Mouse (Mus musculus) forelimb bud, embryonic 11.5 days (tissue): ENCODE results near the gene Dnaaf1.

Source experiments
- DNase-seq: peaks from one replicate; pipeline ENCODE4 v3.0.0-alpha.2; 2012; ENCODE audit warnings: low read depth, low spot score

The Dnaaf1 gene

DNA sequence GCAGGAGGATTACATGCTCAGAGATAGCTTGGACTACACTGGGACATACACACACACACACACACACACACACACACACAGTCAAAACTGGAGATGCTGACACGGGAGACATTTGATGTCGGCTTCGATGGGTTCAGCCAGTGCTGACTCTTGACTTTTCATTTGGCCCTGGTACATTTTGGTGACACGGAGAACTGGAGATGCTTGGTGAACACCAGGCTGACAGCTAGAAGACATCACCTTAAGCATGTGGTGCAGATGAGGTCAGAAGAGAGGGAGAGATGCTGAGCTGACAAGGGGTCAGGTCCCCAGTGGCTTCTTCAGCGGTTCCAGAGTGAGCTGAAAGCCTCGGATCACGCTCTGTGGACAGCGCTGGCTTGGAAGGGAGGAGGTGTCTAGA, 48.0 kb downstream of the Dnaaf1 start:
- no peak for DNase-seq

DNA sequence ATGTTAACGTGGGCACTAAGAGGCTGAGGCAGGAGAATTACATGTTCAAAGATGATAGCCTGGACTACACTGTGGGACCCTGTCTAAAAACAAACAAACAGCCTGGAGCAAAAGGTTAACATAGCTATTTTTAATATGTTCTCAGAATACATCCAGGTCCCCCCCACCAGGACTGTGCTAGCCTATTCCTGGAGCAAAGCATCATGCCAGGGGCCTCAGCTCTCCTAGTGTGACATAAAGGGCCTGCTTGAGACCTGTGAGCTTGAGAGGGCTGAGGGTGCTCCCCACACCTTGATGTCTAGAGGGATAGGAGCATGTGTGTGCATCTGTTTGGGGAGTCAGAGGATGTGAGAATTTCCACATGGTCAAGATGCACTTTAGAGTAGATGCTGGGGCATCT, 48.7 kb downstream of the Dnaaf1 start:
- no peak for DNase-seq

DNA sequence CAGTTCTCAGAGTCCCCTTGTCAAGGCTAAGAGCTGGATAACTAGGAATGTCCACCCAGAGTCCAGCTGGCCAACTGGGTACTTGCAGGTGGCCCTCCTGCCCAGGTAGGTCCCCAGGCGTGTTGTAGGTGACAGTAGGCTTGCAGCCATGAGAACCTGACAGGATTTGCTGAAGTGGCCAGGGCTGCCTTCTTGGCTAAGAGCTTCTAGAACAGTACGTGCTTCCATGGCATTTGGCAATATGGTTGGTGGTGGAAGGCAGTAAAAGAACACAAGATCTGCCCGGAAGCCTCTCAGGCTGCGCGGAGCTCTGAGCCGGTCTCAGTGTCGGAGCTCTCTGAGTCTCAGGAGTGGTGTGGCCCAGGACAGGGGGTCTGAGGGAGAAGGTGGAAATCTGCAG, 49.9 kb downstream of the Dnaaf1 start:
- DNase-seq, result no peak

DNA sequence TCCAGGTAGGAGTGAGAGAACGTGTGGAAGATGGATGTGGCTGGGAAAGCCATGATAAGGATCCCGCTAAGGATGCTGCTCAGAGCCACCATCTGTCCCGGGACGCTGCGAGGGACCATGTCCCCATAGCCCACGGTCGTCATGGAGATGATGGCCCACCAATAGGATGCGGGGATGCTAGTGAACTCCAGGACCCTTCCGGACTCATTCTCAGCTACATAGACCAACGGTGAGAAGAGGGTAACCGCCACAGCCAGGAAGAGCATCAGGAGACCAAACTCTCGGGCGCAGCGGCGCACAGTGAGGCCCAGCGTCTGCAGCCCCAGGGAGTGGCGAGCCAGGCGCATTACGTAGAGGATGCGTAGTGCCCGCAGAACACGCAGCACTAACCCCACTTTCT, 50.8 kb downstream of the Dnaaf1 start:
- no peak for DNase-seq

DNA sequence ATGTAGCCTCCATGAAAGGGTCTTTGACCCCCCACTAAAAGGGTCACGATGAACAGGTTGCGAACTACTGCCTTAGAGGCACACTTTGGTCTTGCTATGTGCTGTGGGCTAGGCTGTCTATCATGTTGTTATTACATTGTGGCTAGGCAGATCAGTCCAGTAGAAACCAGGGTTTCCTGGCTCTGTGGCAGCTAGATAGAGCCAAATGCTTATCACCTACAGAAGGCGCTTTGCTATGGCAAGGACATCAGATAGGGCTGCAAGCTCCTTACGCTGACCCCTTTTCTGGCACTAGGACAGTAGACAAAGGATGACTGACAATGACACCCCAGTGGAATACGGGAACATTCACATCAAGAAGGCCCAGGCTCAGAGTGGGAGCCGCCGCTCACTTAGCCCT, 52.2 kb downstream of the Dnaaf1 start:
- DNase-seq, result no peak

DNA sequence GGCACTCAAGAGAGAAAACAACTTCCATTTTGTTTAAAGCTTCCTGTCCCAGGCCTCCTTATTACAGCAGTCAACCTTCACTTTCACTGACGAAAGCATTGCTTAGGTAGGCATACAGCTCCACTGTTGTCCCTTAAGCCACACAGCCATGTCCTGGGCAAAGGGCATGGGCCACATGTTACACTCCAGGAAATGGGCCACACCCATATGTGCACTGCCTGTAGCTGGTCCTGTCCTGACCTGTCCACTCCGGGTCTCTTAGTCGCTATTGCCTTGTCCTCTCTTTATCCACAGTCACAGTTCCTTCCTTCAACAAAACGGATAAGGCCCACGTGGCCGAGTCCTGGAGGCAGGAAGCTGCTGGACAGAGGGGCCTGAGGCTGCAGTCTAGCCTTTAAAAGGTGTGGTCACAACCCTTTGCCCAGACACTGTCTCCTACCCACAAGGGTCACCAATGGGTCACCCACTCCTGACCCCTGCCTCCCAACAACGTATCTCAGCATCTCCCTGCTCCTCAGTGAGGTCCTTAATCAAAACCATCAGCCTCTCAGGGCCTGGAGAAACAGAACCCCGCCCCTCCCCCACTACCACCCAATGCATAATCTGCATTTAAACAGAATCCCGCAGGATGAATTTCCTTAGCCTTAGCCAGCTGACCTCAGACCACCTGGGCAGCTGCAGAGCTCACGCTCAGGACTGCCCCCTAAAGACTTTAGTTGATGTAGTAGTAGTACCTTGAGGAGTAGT, 52.8 kb downstream of the Dnaaf1 start:
- DNase-seq, result peak; percentile 35

DNA sequence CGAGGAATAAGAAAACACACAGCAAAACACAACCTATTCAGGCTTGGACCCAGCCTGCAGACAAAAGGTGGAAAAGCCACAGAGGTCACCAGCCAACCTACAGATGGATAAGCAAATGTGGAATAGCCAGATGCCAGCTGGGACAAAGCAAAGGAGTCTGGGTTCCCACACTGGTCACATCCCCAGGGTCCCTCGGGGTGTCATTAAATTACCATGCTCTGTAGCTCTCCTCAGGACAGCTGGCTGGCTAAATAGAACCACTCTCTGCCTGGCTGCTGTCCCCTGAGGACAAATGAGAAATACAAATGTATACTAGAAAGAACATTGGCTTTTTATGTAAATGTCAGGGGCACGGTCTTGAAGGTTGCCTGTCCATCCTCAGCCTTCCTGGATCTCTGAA, 55.8 kb downstream of the Dnaaf1 start:
- DNase-seq, result no peak

DNA sequence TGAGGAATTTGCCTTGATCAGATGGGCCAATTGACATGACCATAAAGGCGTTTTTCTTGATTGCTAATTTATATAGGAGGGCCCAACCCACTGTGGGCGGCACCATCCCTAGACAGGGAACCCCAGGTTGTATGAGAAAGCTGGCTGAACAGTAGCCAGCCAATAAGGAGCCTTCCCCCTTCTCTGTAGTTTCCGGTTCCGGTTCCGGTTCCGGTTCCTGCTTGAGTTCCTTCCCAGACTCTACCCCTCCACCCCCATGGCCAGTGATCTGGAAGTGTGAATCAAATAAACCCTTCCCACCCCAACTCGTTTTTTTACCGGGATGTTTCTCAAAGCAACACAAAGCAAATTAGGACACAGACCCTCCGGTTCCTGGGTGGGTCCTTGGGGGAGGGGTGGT, 57.2 kb downstream of the Dnaaf1 start:
- DNase-seq, result no peak

DNA sequence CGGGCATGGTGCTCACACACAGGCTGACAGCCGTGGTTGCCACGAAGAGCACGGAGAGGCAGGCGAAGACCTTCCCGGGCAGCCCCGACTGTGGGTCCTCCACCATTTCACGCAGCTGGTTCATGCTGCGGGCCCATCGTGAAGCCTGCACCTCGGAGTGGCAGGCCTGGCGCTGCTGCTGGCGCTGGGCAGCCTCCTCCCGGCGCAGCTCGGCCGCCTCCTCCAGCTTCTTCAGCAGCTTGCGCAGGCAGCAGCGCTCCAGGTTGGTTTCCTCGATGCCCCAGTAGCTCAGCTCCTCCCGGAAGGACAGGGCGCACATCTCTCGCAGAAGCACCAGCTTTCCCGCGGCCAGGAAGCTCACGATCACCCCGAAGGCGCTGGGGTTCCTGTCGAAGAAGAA, 57.9 kb downstream of the Dnaaf1 start:
- no peak for DNase-seq

DNA sequence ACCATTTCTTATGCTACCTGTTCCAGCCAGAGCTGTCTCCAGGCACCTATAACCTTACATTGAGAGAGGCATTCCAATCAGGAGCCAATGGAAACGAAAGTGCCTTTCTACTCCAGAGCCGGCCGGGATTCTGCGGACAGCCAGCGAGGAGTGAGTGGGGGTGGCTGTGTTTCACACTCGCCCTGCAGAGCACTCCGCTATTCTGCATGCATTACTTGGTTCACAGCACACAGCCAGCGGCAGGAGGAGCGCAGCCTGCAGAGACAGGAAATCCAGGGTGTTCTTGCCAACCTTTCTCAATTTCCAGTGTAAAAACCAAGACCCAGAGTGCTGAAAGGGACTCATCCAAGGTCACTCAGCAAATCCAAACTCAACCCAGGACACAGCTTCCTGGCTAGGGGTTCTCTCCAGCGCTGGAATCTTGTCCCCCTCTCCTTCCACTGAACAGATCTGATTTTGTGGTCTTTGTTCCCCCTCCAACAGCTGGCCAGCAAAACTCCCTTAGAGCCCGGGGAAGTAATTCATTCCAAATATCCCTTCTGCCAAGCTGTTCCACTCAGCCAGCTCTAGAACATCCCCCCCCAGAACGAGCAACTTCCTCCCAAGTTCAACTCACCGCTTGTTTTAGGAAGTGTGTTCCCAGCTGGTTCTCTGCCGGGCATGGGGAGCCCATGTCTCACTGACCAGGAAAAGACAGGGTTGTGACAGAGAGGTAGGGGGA, 59.7 kb downstream of the Dnaaf1 start:
- DNase-seq, result no peak

DNA sequence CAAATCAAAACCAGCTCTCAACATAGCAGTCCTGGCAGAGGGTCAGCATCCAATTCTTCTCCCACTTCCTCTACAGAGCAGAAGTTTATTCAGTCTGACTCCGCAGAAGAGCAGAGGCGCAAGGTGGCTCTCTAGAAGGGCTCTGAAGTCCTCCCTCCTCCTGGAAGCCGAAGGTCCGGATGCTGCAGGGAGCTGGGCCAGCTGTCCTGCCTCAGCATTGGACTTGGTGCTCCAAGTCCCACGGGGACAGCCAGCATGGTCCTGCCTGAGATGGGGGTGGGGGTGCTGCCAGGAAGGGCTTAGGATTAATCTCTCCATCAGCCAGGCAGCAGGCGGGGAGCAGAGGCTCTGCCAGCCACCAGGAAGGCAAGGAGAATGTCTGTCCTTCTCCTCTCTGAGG, 60.3 kb downstream of the Dnaaf1 start, which contains the start of gene Kcng4:
Gene Kcng4, minus strand, starts transcription at position 303 of the 400 bp plus-strand sequence.
- no peak for DNase-seq

DNA sequence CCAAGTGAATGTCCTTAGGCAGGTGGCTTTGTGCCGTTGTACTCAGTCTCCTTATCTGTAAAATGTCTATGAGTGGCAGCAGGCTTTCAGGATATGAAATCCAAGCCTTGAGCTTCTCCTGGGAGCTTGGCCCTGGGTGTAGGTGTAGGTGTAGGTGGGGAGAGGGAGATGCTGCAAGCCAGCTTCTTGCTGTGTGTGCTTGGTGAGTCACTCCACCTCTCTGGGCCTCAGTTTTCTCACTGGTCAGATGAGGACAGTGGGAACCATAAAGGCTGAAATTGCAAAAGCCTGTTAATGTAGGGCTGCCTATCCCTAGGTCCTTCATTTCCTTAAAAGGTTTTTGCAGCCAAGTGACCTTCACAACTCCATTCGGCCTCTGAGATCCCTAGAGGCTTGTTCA, 60.9 kb downstream of the Dnaaf1 start:
- no peak for DNase-seq

DNA sequence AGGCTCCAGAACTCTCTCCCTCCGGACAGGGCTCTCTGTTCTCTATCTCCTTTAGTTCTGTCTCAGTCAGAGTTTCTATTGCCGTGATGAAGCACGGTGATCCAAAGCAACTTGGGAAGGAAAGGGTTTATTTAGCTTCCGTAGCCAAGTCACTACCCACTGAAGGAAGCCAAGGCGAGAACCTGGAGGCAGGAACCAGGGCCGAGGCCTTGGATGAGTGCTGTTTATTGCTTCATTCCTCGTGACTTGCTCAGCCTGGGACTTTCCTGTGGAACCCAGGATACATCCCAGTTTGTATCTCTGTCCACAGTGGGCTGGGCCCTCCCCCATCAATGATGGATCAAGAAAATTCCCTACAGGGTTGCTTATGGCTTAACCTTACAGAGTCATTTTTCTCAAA, 61.7 kb downstream of the Dnaaf1 start:
- no peak for DNase-seq

DNA sequence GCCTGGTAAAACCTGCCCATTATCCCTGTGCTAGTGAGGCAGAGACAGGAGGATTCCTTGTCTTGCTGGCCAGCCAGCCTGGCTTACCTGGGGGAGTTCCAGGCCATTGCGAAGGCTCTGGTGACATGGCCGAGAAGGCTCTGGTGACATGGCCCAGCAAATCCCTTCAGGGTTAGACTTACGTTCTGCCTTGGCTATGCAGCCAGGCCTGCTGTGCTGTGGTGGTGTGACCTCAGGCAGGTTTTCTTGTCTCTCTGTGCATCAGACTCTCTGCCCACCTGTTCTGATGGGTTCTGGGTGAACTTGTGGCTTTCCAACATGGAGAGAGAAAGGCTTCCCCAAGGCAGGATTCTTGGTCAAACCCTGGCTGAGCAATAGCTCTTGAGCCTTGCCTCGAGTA, 62.3 kb downstream of the Dnaaf1 start:
- DNase-seq, result no peak

DNA sequence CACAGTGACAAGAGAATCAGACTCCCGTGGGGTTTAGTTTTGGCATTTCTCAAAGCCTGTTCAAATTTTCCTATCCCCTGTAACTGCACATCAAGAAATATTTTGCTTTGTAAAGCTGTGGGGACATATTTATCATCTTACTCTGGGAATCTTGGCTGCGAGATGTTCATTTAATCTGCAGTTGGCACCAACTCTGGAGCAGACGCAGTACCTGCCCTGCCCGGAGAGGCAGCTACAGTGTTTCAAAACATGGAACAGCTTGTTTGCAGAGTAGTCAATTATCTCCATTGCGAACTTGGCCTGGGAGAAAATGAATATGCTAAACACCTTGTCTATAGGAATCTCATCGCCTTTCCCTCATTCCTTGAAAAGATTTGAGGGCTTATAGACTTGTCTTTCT, 63.2 kb downstream of the Dnaaf1 start:
- DNase-seq, result no peak

DNA sequence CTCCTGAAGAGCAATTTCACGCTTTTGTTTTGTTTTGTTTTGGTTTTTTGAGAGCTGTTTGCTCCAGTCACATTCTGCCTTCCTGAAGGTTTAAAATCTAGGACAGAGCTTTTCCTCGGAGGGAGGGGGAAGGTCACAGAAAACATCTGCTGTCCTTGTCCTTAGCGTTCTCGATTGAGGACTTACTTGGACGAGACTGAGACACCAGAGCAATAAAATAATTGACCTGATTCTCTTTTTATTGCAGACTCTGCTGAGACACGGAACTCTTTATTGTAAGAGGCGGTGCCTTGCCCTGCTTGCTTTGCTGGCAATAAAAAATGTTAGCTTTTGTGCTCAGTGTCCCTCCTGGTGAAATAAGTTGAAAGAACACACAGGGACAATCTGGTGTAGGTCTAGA, 64.8 kb downstream of the Dnaaf1 start:
- DNase-seq, result no peak

DNA sequence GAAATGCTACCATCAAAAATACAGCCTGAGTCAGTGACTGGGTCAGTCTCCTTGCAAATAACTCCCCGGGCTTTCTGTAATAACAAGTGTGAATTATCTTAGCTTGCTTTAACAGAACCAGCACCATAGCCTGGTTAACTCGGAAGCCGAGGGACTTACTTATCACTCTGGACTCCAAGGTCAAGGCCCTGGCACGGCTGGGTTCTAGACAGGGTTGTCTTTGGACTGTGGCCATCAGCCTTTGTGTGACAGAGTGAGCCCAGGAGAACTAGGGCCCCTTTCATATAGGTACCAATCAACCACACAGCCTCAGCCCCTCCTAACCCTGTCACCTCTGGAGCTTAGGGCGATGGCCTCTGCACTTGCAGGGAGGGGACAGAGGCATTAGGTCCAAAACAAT, 66.0 kb downstream of the Dnaaf1 start:
- no peak for DNase-seq

DNA sequence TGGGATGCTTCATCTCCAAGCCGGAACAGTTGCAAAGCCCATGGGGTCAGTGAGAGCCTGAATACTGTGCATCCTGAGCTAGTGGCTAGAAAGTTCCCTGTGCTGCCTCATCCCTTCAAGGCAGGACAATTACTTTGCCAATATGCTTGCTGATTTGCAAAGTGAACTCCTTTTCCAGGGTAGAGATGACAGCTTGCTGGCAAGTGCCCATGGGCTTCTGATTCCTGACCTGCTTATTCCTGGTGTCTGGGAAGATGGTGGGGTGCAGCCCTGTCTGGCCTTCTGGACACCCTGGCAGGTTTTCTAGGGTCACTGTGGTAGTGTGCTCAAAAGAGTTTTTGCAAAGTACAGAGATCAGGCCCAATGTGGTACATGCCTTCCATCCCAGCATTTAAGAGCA, 67.9 kb downstream of the Dnaaf1 start:
- no peak for DNase-seq

DNA sequence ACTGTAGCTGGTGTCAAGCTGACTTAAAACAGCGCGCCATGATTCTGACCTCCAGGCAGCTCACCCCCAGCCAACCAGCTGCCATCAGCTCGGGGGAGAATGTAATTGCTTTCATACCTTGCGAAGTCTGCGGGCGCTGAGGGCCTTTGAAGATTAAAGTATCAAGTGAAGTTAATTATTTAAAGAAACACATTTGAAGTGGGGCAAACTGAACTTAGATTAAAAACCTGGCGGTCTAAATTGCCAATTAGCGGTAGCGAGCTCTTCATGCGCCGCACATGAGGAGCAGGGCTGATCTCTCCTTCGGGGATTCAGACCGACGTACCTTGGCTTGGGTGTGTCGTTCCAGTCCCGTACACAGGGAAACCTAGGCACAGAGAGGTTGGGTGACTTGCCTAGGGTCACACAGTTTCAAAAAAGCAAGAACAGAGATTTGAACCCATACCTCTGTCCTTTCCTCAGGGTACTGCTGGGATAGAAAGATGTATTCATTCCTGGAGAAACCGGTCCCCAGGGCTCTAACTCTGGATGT, 69.5 kb downstream of the Dnaaf1 start:
- DNase-seq, result peak; percentile 24

DNA sequence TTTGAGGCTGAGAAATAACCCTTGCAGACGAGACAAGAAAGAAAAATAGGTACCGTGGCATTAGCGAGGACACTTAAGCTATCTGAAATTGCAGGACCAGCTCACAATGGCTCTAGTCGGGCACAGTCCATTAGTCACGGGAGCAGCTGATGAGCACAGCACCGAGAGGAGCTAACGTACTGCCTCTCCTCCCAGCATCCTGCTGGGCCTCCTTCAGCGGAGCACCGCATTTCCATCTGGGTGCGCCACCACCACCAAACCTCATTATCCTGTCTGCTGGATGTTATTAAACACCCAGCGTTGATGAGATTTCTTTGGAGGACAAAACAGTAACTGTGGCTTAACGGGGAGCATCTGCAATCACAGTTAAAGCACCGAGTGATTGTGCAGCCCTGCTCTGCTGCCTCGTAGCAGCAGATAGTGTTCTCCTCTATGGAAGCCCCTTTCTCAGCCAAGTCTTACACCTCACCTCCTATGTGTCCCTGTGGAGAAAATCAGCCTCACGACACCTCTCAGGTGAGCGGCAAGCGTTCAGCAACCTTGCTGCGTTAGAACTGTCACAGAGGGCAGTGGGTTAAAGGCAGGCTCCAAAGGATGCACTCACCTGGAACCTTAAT, 70.1 kb downstream of the Dnaaf1 start:
- no peak for DNase-seq

DNA sequence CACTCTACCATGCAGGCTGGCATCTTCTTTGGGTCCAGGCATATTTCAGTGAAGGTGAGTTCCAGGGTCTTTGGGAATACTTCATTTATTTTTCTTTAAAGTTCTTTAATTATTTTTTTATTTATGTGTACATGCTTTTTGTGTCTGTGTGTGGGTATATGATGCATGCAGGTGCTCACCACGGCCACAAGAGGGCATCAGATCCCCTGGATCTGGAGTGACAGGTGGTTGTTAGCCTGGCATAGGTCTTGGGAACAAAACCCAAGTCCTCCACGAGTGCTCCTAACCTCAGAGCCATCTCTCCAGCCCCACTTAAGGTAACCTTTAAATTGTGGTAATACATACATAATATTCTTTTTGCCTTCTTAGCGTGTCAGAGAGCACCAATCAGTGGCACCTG, 71.2 kb downstream of the Dnaaf1 start:
- no peak for DNase-seq

DNA sequence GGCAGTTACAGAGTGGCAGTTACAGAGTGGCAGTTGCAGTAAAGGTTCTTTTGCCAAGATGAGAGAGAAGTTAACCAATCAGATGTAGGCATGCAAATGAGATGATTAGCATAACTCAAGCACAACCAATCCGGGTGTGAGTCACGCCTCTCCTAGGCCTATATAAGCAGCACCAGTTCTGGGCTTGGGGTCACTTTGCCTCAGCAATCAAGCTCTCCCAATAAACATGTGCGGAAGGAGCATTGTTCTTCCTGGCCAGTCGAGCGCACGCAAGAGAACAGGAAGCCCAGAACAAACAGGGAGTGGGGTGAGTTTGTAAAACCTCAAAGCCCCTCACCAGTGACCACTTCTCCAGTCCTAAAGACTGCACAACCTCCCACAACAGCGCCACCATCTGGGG, 71.8 kb downstream of the Dnaaf1 start:
- no peak for DNase-seq
